17 mouse cellular contexts compared by ENCODE assay signal in the genomic region with DNA sequence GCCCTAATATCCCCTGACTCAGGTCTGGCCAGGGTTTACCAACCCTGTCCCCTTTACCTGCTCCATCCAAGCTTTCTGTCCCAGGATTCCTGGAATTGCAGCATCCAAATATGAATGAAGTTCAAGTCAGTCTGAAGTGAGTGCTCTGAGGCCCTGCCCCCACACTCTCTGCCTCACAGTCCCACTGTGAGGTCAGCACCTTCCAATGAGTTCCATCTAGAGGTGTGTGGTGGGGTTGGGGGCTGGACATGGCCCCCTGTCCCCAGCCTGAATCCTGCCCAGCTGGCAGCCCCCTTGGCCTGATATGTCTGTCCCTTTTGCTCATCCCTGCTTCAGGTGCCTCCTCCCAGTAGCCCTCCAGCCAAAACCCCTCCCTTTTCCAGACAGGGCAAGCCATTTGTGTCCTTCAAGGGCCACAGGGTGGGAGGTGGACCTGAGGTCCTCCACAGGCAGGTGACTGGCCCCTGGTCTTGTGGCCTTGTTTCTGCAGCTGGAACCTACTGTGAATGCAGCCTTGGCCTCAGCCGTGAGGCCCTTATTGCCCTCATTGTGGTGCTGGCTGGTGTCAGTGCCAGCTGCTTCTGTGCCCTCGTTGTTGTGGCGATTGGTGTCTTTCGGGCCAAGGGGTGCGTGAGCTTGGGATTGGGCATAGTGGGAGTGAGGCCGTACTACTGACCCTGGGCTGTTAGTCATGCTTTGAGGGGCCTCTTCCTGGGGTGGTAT. TPM values are rescaled to one million over a fixed set of nuclear protein-coding genes. Genes with fewer than 3 reads are reported as not detected.
DNase-seq lines count a peak whose midpoint lies in the region; ATAC-seq and TF ChIP-seq lines count a peak whose summit lies in the region.
"Had no signal": no experiment of that assay in that cellular context is flagged by ENCODE, and none has a peak within 500 bp of the region (broad histone marks: within the 10 kb centered on the region; RNA-seq: fewer than 3 reads in every experiment).

Gene Tmem210 (plus strand): TSS at position 219 of the 723 bp plus-strand sequence.

- H3K27me3 ChIP-seq in hindbrain, embryonic 13.5 days = peaks cover 65% of the 10 kb centered on the region
- H3K27me3 ChIP-seq in hindbrain, embryonic 16.5 days (replicated peaks; ENCODE audit: control insufficient read depth, insufficient read depth, low read length) = peaks cover 33% of the 10 kb centered on the region
- H3K27me3 ChIP-seq in lung, embryonic 14.5 days (ENCODE audit: insufficient read depth, low read length) = peaks cover 53% of the 10 kb centered on the region
- H3K27me3 ChIP-seq in intestine, embryonic 15.5 days (replicated peaks) = peaks cover 53% of the 10 kb centered on the region
- peaks cover 44% of the 10 kb centered on the region for H3K27me3 ChIP-seq in stomach, embryonic 14.5 days (ENCODE audit: control insufficient read depth, insufficient read depth, low read length)

- no peak within 1 kb of the TSS for H3K4me3 ChIP-seq in hindbrain, embryonic 13.5 days
- no peak within 1 kb of the TSS for H3K4me3 ChIP-seq in hindbrain, embryonic 16.5 days (ENCODE audit: low read length)
- no peak within 1 kb of the TSS for H3K4me3 ChIP-seq in lung, embryonic 14.5 days (ENCODE audit: low read depth, low read length)
- no peak within 1 kb of the TSS for H3K4me3 ChIP-seq in lung, adult 2 months (replicated peaks; ENCODE audit: extremely low read depth, low read depth, low read length)
- no peak within 1 kb of the TSS for H3K4me3 ChIP-seq in intestine, embryonic 15.5 days (replicated peaks)
- H3K4me3 ChIP-seq in stomach, embryonic 14.5 days (ENCODE audit: low read depth, low read length) = no peak within 1 kb of the TSS
- H3K4me3 ChIP-seq: hindbrain, embryonic 10.5 days; megakaryocyte, embryonic 14.5 days had no signal

- no peak for TF ChIP-seq POLR2A in lung, adult 2 months (IDR thresholded peaks at IDR 0.05; ENCODE audit: borderline replicate concordance, extremely low read depth, low read depth, low read length)

- 0 out of 2 replicates have a peak within 1 kb of the TSS, but pooled peaks have one; percentile 13 for H3K9ac ChIP-seq in hindbrain, embryonic 13.5 days
- no peak within 1 kb of the TSS for H3K9ac ChIP-seq in hindbrain, embryonic 16.5 days (ENCODE audit: low read depth, low read length)
- H3K9ac ChIP-seq in lung, embryonic 14.5 days = no peak within 1 kb of the TSS
- no peak within 1 kb of the TSS; the same call in 1 of the 2 replicates for H3K9ac ChIP-seq in intestine, embryonic 15.5 days
- no peak within 1 kb of the TSS for H3K9ac ChIP-seq in stomach, embryonic 14.5 days (replicated peaks; ENCODE audit: low read depth, low read length)

- 87% methylated on average over 6 of the region's 6 CpGs for WGBS in hindbrain, embryonic 13.5 days
- WGBS in hindbrain, embryonic 16.5 days = 84% methylated on average over 6 of the region's 6 CpGs
- 72% methylated on average over 6 of the region's 6 CpGs for WGBS in lung, embryonic 14.5 days
- 85% methylated on average over 6 of the region's 6 CpGs for WGBS in lung, adult 2 months
- 89% methylated on average over 6 of the region's 6 CpGs for WGBS in intestine, embryonic 15.5 days
- WGBS in stomach, embryonic 14.5 days = 83% methylated on average over 6 of the region's 6 CpGs

- H3K4me1 ChIP-seq in hindbrain, embryonic 13.5 days (replicated peaks) = peaks cover 42% of the 10 kb centered on the region
- peaks cover 40% of the 10 kb centered on the region for H3K4me1 ChIP-seq in hindbrain, embryonic 16.5 days (ENCODE audit: control insufficient read depth, insufficient read depth, low read depth, low read length)
- H3K4me1 ChIP-seq in lung, embryonic 14.5 days (ENCODE audit: insufficient read depth) = 0 out of 2 replicates have a peak, but pooled peaks cover 2% of the 10 kb centered on the region
- peaks cover 23% of the 10 kb centered on the region for H3K4me1 ChIP-seq in lung, adult 2 months (ENCODE audit: control insufficient read depth, insufficient read depth, low read length)
- peaks cover 29% of the 10 kb centered on the region for H3K4me1 ChIP-seq in intestine, embryonic 15.5 days (replicated peaks)
- peaks cover 18% of the 10 kb centered on the region for H3K4me1 ChIP-seq in stomach, embryonic 14.5 days (ENCODE audit: control insufficient read depth, insufficient read depth, low read length)

- H3K36me3 ChIP-seq in hindbrain, embryonic 13.5 days = peaks cover 36% of the 10 kb centered on the region
- H3K36me3 ChIP-seq in hindbrain, embryonic 16.5 days (ENCODE audit: control insufficient read depth, insufficient read depth, low read length) = peaks cover 20% of the 10 kb centered on the region
- peaks cover 32% of the 10 kb centered on the region for H3K36me3 ChIP-seq in lung, embryonic 14.5 days (ENCODE audit: insufficient read depth)
- H3K36me3 ChIP-seq in intestine, embryonic 15.5 days = peaks cover 17% of the 10 kb centered on the region
- peaks cover 28% of the 10 kb centered on the region for H3K36me3 ChIP-seq in stomach, embryonic 14.5 days (ENCODE audit: control insufficient read depth, insufficient read depth, low read length)

- no peaks in the 10 kb centered on the region for H3K9me3 ChIP-seq in hindbrain, embryonic 13.5 days
- no peaks in the 10 kb centered on the region for H3K9me3 ChIP-seq in hindbrain, embryonic 16.5 days (ENCODE audit: control insufficient read depth, low read length)
- H3K9me3 ChIP-seq in lung, embryonic 14.5 days (ENCODE audit: low read depth, low read length) = no peaks in the 10 kb centered on the region
- no peaks in the 10 kb centered on the region for H3K9me3 ChIP-seq in intestine, embryonic 15.5 days
- no peaks in the 10 kb centered on the region for H3K9me3 ChIP-seq in stomach, embryonic 14.5 days (ENCODE audit: control insufficient read depth, low read depth, low read length)
- H3K9me3 ChIP-seq: hindbrain, embryonic 10.5 days; megakaryocyte, embryonic 14.5 days had no signal

- H3K27ac ChIP-seq in hindbrain, embryonic 13.5 days = no peak within 1 kb of the TSS
- H3K27ac ChIP-seq in hindbrain, embryonic 16.5 days (ENCODE audit: low read depth, low read length) = no peak within 1 kb of the TSS
- H3K27ac ChIP-seq in lung, embryonic 14.5 days (ENCODE audit: low read depth) = peak within 1 kb of the TSS; percentile 26; the same call in 1 of the 2 replicates
- peak within 1 kb of the TSS; percentile 71 for H3K27ac ChIP-seq in intestine, embryonic 15.5 days
- peak within 1 kb of the TSS; percentile 88; the same call in 1 of the 2 replicates for H3K27ac ChIP-seq in stomach, embryonic 14.5 days (ENCODE audit: low read length)
- H3K27ac ChIP-seq: hindbrain, embryonic 10.5 days had no signal

- DNase-seq in lung, embryonic 14.5 days = no peak
- DNase-seq in lung, adult 2 months = no peak
- DNase-seq in layer of hippocampus, postnatal 14 days (ENCODE audit: low spot score in 2 of 2) = no peak
- DNase-seq: right cerebral cortex, postnatal 4 days had no signal

- no peak for ATAC-seq in hindbrain, embryonic 13.5 days (ENCODE audit: low FRiP score)
- ATAC-seq in hindbrain, embryonic 16.5 days = no peak
- ATAC-seq in lung, embryonic 14.5 days (ENCODE audit: insufficient read depth) = no peak
- ATAC-seq in intestine, embryonic 15.5 days = no peak
- no peak for ATAC-seq in stomach, embryonic 14.5 days (ENCODE audit: insufficient number of reproducible peaks, insufficient read depth, low FRiP score, low read depth)

- H3K4me2 ChIP-seq in hindbrain, embryonic 13.5 days = no peak within 1 kb of the TSS
- H3K4me2 ChIP-seq in hindbrain, embryonic 16.5 days (ENCODE audit: low read length) = no peak within 1 kb of the TSS
- H3K4me2 ChIP-seq in lung, embryonic 14.5 days = no peak within 1 kb of the TSS
- H3K4me2 ChIP-seq in intestine, embryonic 15.5 days (replicated peaks) = peak within 1 kb of the TSS; percentile 17
- no peak within 1 kb of the TSS for H3K4me2 ChIP-seq in stomach, embryonic 14.5 days (replicated peaks; ENCODE audit: low read depth, low read length)
- H3K4me2 ChIP-seq: heart, embryonic 11.5 days had no signal

- TF ChIP-seq CTCF in lung, embryonic 14.5 days (IDR thresholded peaks at IDR 0.05; ENCODE audit: low read depth) = no peak
- no peak for TF ChIP-seq CTCF in lung, adult 2 months (IDR thresholded peaks at IDR 0.05; ENCODE audit: insufficient read depth, low read length)

RNA-seq across cellular contexts. Expression of gene Tmem210, which starts in this region (rescaled TPM):
- not detected in 2 replicates for polyA plus RNA-seq in hindbrain, embryonic 13.5 days (2015; fragmentation: Nextera tagmentation; extraction: Ambion mirVana)
- not detected in 2 replicates for polyA plus RNA-seq in hindbrain, embryonic 16.5 days (2015; fragmentation: Nextera tagmentation; extraction: Ambion mirVana)
- not detected in 2 replicates for polyA plus RNA-seq in lung, embryonic 14.5 days (2014; fragmentation: Nextera tagmentation; extraction: Ambion mirVana)
- 0.40 TPM in 1 of 2 replicates, not detected in the other for polyA plus RNA-seq in lung, adult 2 months (2012; rRNA removed)
- not detected in 2 replicates for polyA plus RNA-seq in intestine, embryonic 15.5 days (2015; fragmentation: Nextera tagmentation; extraction: Ambion mirVana)
- not detected in 2 replicates for polyA plus RNA-seq in stomach, embryonic 14.5 days (2014; fragmentation: Nextera tagmentation; extraction: Ambion mirVana)
- total RNA-seq in layer of hippocampus, postnatal 14 days (2021) = not detected
- total RNA-seq: adrenal gland, adult 18-20 months; gastrocnemius, adult 18-20 months; layer of hippocampus, postnatal 10 days had no signal
- polyA plus RNA-seq: forebrain, embryonic 11.5 days; heart, embryonic 11.5 days; hindbrain, embryonic 10.5 days; limb, embryonic 14.5 days; urinary bladder, adult 2 months had no signal

Comparison
In these comparisons a context has a peak if more than half of its experiments do, and no peak if none do; other contexts are left out.
1. H3K27ac ChIP-seq: peak in lung, embryonic 14.5 days (single experiment), intestine, embryonic 15.5 days (single experiment) and stomach, embryonic 14.5 days (single experiment); none in hindbrain, embryonic 13.5 days (single experiment) and hindbrain, embryonic 16.5 days (single experiment).